Mouse (Mus musculus) common myeloid progenitor, adult 5-6 weeks (primary cell): ENCODE measurements around the gene Rab31. TPM values are rescaled to one million over a fixed set of nuclear protein-coding genes. Genes with fewer than 3 reads are reported as not detected.

Source experiments
- ATAC-seq: replicated peaks from 2 replicates; pipeline ENCODE4 v1.8.0; 2016; ENCODE audit warnings: low read depth, mild to moderate bottlenecking, moderate TSS enrichment, inconsistent platforms; ENCODE audit not compliant: poor library complexity, severe bottlenecking
- total RNA-seq: library from RNA; stranded (forward); fragments of 200-1000, 187-1606 nt; gene quantifications from 2 replicates; pipeline ENCODE4 v1.2.3, GENCODE M21; 2017

Rab31 gene
- total RNA-seq, 1 experiment from 2014 or later, result 56.4 TPM

DNA sequence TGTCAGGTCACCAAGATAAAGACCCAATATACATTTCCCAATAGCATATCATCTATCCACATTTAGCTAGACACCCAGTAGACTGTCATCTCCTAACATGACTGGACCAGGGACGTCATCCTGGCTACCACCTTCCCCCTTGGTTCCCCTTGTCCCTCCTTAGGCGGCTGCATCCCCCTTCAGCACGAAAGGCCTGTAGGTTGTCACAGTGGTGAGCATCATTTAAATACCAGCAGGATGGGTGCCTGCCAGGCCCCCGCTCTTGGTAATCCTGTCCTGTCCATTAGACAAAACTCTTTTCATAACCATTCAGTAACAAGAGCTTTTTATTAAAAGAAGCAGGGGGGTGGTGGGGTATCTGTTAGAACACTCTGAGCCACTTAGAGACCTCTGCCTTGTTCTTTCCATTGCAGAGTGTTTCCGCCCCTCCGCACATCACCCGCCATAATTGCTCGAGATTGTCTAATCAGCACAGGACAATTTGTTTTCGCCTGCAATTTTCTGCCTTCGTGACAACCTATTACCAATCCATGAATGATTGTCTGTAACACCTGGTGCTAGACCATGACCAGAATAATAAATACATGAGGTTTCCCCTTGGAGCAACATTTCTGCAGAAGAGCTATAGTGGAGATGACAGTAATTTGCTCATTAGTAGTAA is 30.2 kb downstream of the Rab31 start:
- ATAC-seq, result no peak

DNA sequence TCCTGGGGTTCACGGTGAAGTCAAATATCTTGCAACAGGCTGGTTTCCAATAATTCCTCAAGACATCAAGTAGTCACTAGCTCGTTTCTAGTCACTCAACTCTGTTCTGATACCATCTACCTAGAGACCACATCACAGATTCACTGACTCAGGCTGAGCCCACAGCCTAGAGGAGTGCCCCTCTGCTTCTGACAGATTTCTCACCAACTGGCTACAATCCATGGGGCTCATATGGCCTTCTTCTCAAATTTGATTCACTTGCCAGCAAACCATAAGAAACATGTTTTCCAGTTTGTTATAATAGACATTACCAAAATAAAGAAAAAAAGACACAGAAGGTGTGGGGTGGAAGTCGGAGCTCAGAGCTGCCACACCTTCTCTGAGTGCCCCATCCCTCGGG is 31.0 kb downstream of the Rab31 start:
- no peak for ATAC-seq

DNA sequence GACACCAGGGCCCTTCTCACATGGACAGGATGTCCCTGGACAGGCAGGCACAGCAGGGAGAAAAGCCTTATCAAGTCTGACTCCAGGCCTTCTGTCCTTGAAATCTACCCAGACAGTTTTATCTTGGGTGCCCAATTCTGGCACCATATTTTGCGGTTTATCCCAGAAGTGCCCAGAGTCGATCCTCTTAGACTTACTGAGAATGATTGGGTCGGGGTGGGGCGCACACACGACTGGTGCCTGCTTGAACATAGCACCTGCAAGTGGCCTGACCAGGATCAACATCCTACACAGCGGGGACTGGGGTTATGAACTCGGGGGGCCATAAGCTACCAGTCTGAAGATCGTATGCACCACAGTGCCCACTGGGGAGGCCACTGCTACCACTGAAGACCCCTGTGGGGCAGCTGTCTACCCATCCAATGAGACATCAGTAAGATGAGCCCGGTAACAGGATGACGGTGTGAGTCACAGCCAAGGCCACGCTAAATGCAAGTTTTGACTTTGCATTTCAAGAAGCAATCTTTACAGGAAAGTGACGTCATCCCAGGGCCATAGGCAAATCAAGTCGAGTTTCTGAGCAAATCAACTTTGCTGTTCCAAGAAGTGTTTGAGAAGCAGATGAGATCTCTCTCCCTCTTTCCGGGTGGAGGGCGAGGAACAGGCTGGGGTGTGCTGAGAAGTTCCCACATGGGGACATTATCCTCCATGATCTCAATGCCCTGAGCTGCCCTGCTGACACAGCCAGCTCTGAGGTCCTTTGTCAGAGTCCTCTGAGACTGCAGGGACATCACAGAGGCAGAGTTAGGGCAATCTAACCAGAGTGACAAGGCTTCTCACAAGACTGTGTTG is 32.5 kb downstream of the Rab31 start:
- ATAC-seq, result no peak

DNA sequence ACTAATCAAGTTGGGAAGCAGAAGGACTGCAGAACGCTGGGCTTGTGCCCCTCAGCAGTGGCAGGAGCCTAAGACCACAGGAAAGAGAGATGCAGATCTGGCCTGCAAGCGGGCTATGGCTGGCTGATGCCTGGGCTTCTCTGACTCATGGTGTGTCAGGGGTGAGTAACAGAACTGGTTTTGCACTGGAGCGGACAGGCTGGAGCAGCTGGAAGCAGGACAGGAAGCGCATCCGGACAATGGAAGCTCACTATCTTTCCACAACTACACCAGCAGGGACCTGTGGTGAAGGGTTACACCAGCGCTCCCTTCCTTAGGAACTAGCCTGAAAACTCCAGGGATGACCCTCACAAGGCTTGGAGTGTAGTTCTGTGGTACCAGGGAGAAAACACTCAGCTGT is 34.9 kb downstream of the Rab31 start:
- peak; percentile 78 for ATAC-seq

DNA sequence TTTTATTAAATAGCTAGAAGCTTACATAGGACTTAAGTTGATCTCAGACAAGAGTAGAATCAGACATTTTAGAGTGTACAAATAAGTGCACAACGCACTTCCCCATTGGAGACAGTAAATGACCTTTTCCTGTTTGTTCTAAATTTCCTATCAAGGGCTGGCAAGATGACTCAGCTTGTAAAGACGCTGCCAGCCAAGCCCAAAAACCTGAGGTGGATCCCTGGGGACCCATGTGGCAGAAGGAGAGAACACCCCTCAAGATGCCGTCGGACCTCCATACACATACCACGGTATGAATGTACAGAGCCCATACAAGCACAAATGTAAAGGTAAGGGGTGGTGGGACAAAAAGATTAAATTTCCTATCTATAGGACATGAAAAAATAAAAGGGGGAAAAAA is 35.4 kb downstream of the Rab31 start:
- ATAC-seq, result peak; percentile 52

DNA sequence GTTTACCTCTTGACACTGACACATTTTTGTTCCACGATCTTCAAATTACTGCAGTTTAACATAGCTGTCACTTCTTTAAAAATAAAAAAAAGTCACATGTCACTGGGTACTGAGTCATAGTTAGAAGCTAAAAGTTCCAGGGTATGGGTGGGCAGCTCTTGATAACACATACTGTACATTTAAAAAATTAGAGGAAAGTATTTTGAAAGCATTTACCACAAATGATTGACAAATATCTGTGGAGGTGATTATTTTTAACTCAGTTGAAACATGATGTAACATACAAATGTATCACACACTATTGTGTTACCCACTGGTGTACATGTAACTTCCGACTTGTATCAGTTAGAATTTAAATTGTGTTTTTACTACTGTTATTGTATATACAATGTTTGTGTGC is 37.5 kb downstream of the Rab31 start:
- ATAC-seq, result 0 out of 2 replicates have a peak, but pooled peaks have one; percentile 8

DNA sequence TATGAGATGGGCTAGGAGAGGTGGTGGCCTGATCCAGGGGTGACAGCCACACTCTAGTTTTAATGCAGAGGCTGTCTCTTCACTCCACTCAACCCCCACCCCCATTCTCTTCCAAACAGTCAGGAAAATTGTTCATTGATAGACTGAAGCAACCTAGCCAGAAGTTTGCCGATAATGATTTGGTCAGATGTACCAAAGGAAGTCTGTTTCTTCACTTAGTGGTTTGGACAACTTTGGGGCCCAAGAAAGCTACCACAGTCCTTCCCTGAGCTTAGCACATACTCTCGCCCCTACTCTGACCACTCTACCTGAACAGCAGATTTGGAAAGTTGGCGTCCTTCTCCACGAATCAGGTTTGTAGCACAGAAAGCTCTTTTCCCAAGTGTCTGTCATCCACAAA is 39.9 kb downstream of the Rab31 start:
- no peak for ATAC-seq

DNA sequence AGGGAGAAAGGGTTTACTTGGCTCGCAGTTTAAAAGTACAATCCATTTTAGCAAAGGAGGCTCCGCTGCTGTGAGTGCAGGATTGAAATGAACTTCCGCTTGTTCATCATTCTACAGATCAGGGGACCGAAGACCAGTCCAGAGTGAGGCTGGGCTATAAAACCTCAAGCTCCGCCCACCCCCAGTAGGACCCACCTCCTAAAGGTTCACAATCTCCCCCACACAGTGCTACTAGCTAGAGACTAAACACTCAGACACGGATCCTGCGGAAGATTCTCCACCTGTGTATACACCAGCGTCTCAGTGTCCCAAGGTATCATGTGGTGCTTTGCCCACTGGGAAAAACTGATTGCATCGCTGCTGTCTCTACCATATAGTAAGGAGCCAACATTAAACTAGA is 40.8 kb downstream of the Rab31 start:
- ATAC-seq, result no peak

DNA sequence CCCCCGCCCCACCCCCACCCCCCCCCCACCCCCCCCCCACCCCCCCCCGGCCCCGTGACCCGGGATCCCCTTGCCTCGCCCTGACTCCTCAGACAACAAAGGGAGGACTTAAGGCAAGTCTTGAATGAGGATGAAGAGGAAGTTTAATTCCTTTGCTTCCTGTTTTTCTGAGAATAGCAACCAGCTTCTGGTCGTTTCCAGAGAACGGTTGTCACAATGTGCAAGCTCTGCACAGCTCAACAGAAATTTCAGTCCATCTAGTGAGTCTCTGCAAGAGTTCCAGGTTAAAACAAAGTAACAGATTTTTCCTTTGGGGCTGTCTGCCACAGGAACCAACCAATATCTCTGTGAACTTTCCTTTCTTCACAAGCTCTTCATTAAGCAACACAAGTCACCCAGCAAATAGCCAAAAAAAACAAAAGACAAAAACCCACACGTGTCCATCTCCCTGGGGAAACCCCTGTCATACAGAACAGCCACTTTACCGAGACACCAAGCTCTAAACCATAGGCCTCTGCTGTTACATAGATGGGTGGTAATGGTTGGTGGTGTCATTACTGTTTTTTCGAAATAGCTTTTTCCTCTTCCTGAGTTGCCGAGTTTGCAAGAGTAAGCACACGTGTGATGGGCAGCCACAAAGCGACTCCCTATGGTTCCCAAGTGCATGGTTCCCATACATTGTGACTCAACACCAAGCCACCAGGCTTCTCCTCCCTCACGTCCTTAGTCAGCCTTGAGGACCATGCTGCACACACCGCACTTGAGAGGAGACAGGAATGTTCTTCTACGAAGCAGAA is 42.4 kb downstream of the Rab31 start:
- ATAC-seq, result peak; percentile 69

DNA sequence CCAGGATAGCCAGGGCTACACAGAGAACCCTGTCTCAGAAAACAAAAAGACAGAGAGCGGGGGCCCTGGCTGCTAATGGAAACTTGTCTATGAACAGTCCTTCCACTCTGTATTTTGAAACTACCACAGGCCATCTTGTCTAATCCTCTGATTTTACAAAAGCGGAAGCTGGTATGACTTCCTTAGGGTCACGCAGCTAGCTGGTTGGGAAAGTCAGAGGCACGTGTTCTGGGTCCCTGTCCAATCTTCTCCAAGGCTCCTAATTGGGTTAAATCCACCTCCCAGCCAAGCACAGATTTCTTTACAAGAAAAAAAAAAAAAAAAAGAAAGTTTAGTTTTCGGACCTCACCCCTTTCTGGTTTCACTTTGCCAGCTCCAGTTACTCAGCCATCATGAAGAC is 45.8 kb downstream of the Rab31 start:
- ATAC-seq, result 0 out of 2 replicates have a peak, but pooled peaks have one; percentile 15

DNA sequence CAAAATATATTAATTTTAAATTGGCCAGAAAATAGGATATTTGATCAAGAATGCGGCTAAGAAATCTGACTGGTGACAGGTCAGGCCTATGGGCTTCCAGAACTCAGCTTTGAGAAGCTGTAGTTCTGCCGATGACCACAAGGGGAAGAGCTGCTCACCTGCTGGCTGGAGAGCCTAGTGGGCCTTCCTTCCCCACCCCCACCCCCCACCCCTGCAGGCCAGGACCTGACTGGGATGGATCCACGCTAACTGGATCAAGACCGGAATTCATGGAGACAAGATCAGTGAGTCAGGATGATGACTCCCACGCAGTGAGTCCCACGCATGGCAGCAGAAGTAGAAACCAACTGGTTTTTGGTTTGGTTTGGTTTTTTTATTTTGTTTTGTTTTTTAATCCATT is 46.3 kb downstream of the Rab31 start:
- ATAC-seq, result no peak

DNA sequence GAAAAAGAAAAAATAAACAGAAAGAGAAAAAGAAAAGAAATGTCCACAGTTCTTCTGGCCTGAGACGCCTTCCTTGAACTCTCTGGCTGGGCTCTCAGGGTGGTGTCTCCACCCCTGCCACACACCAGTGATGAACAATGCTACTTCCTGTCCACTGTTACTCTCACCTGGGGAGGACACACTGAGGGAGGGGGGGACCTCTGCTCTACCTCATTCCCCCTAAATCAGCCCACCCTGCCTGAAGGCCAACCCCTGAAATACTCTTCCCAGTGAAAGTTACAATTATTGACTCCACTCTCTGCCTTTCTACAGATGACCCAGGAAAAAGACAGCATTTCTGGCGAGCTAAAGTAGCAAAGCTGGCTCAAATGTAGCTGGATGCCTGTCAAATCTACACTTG is 46.7 kb downstream of the Rab31 start:
- ATAC-seq, result no peak

DNA sequence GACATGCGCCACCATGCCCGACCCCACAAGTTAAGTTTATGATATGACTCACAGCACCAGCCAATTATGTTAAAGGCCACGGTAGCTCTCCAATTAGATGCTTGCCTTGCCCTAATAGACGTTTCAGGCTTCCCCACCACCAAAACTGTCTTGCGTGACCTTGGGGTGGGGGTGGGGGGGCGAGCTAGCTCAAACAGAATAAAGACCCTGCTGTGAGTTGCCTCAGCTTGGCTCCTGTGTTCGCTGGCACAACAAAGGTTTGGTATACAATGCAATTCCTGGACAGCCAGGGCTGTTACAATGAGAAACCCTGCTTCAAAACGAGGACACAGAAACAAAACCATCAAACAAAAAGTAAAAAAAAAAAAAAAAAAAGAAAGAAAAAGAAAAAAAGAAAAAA is 47.2 kb downstream of the Rab31 start:
- ATAC-seq, result no peak

DNA sequence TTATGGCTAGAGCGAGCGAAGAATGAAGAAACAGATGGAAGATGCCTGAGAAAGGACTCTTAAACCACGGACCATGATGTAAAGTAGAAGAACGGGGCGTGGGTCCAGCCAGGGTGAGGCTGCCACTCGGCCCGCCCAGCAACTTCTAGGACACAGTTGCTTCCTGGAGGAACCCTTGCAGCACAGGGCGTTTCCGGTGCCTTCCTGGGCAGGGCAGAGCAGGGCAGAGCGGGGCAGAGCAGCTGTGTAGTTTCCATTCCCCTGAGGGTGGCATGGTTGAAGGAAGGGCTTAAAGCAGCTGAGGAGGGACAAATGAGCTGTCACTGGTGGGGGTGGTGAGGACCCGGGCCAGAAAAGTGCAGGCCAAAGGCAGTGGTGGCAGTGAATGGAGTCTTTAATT is 48.3 kb downstream of the Rab31 start:
- ATAC-seq, result peak; percentile 96

DNA sequence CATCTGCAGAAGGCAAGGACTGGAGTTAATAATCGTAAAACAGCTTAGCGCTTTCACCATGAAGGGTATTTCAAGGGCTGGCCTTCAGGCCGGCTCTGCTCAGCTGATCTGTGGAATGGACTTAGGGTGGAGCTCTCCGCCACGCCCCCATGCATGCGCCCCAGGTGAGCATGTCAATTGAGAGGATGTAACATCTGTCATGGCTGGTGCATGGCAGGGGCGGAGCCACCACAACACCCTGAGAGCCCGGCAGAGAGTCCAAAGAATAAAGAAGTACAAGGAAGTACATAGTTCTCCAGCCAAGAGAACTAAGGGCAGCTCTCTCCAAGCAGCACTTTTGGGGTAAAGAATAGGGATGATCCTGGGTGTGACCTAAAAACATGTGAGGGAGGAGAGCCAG is 48.9 kb downstream of the Rab31 start:
- ATAC-seq, result peak; percentile 5; the same call in 1 of the 2 replicates

DNA sequence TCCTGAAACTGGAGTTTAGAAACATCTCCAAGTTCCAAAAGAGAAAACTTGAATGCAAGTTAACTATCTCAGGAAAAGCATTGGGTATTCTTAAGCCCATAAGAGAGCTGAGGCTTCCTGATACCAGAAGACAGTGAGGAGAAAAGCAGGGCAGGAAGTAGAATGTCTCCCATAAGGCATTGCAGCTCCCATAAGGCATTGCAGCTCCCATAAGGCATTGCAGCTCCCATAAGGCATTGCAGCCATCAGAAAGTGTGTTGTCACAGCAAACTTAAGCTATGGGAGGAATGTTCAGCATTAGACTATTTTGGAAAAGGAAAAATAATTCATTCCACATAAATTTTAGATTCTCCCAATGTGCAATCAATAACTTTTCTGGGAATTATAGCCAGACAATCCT is 51.2 kb downstream of the Rab31 start:
- ATAC-seq, result no peak

DNA sequence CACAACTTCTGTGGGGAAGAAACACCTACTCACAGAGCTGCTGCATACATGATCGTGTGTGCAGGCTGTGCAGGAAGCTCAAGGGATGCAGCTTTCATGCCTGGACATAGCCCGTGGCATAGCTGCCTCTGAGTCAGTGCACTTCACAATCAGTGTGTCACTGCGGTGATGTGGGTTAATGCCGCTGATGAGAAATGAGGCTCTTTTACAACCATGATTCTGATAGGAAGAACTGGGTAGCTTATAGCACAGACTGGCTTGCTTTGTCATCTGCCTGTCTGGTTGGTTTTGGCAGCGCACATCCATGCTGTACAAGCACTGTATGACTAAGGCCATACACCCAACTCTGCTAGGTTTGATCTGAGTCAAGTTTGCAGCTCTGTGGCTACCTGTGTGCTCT is 52.7 kb downstream of the Rab31 start:
- no peak for ATAC-seq

DNA sequence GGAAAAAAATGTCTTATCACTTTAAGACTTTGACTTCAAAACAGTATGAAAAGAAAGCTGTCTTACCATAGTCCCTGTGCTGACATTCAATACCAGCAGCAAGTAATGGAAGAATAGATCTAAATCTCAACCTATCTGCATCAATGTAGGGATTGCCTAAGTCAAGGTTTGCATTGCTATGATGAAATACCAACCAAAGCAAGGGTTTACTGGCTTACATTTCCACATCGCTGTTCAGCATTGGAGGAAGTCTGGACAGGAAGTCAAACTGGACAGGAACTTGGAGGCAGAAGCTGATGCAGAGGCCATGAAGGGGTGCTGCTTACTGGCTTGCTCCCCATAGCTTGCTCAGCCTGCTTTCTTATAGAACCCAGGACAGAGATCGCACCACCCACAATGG is 54.0 kb downstream of the Rab31 start:
- peak; percentile 68 for ATAC-seq

DNA sequence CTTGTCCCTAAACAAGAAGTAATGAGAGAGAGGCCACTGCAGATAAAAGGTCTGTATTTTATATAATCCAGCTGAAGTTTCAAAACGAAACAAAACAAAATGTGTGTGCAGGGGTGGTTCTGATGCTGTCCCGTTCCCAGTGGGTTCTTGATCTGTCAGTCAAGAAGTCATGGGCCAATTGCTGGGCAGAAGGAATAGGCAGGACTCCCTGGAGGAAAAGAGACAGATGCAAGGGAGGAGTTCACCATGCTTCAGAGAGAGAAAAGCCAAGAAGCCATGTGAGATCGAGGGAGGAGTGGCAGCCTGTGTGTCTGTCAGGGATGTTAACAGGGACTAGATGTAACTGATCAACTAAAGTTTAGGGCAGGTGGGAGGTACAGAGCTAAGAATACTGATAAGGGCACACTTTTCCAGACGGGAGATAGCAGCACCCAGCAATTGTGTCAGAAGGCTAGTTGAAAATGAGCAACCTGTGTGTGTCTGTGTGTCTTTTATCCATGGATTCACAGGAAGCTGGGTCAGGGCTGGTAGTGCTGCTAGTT is 54.8 kb downstream of the Rab31 start:
- peak; percentile 27; the same call in 1 of the 2 replicates for ATAC-seq

DNA sequence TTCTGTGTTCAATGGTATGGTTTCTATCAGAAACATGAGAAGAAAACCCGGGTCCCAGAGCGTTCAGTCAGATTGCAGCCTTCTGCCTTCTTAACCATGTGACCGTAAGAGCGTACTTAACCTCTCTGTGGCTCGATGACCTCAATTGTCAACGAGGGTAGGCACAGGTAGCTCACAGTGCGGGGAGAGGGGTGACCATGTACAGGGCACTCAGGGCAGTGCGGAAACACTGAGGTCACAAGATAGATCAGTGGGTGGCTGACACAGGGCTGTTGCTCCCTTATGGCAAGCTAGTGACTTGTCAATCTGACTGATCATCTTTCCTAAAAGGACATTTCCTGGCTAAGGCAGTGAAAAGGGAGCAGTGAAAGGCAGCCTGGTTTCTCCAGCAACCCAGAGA is 58.5 kb downstream of the Rab31 start:
- no peak for ATAC-seq
